20 mouse cellular contexts compared by ENCODE assay signal in the genomic region with DNA sequence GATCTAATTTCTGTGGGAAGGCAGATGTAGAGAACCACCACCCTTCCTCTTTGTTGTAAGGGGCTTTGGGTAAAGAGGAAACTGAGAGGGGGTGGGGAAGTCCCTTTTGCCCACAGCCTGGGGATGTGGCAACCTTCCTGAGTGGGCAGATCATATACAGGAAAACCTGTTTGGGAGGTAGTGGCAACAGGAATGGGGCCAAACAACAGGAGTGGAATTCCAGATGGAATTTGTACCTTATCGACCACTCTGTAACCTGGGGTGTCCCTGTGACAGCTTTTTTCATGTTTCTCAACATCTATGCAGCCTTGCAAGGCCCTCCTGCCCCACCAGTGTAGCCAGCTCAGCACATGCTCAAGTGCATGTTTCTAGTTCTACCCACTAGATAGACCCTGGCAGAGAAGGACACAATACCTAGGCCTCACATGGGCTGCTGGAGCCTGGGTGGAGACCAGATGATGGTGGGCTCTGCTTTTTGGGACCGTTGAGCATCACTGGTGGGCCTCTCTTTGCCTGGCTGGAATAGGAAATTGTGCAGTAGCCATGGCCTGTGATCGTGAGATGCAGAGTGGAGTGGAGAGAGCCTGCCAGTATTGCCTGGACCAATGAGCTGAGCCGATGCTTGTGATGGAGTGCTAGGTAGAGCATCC. TPM values are rescaled to one million over a fixed set of nuclear protein-coding genes. Genes with fewer than 3 reads are reported as not detected.
A peak's percentile ranks its signal among the peaks of the same experiment; 100 is the strongest.
DNase-seq lines count a peak whose midpoint lies in the region; ATAC-seq and TF ChIP-seq lines count a peak whose summit lies in the region.
"Had no signal": no experiment of that assay in that cellular context is flagged by ENCODE, and none has a peak within 500 bp of the region (broad histone marks: within the 10 kb centered on the region; RNA-seq: fewer than 3 reads in every experiment).

No protein-coding gene starts in this region.

- TF ChIP-seq POLR2A in spleen, adult 2 months (IDR thresholded peaks at IDR 0.05; ENCODE audit: low read depth, low read length), result no peak
- TF ChIP-seq POLR2A in bone marrow, adult 2 months (IDR thresholded peaks at IDR 0.05; ENCODE audit: borderline replicate concordance, control insufficient read depth, low read depth, low read length), result no peak

- peak overlapping the region; percentile 23; the same call in 1 of the 2 replicates for H3K27ac ChIP-seq in spleen, adult 2 months (ENCODE audit: insufficient read depth, low read length)
- H3K27ac ChIP-seq in bone marrow, adult 2 months (ENCODE audit: control insufficient read depth, insufficient read depth, low read depth, low read length, poor library complexity), result peak overlapping the region; percentile 30
- H3K27ac ChIP-seq in liver, embryonic 13.5 days, result peak overlapping the region; percentile 19
- H3K27ac ChIP-seq in kidney, embryonic 15.5 days, result no peak overlapping the region
- H3K27ac ChIP-seq in left cerebral cortex, adult 2 months, result no peak overlapping the region
- H3K27ac ChIP-seq: embryonic facial prominence, embryonic 10.5 days; heart, embryonic 10.5 days; hindbrain, embryonic 10.5 days had no signal

- DNase-seq in spleen, adult 2 months (ENCODE audit: low read depth in 1 of 2, low spot score in 2 of 2), result no peak
- no peak for DNase-seq in spleen, adult 12 weeks (ENCODE audit: low spot score)
- DNase-seq in liver, embryonic 13.5 days, result no peak
- no peak for DNase-seq in left cerebral cortex, adult 2 months (ENCODE audit: extremely low spot score in 1 of 2, low spot score in 2 of 2)
- DNase-seq: cerebellum, adult 9-10 months; kidney, adult 8-10 months; right cerebral cortex, postnatal 14 days; thymus, postnatal 4 days had no signal

- no peak overlapping the region for H3K4me3 ChIP-seq in spleen, adult 2 months (ENCODE audit: extremely low read depth, insufficient read depth, insufficient read length)
- no peak overlapping the region for H3K4me3 ChIP-seq in bone marrow, adult 2 months (replicated peaks; ENCODE audit: control insufficient read depth, low read depth, low read length)
- no peak overlapping the region for H3K4me3 ChIP-seq in liver, embryonic 13.5 days (replicated peaks)
- H3K4me3 ChIP-seq in kidney, embryonic 15.5 days (replicated peaks), result no peak overlapping the region
- no peak overlapping the region for H3K4me3 ChIP-seq in left cerebral cortex, adult 2 months
- H3K4me3 ChIP-seq: embryonic facial prominence, embryonic 10.5 days; heart, embryonic 10.5 days; hindbrain, embryonic 10.5 days; myocyte had no signal

- no peak for TF ChIP-seq CTCF in spleen, adult 2 months (IDR thresholded peaks at IDR 0.05; ENCODE audit: extremely low read depth, insufficient read depth, insufficient read length, insufficient replicate concordance)
- TF ChIP-seq CTCF in bone marrow, adult 2 months (IDR thresholded peaks at IDR 0.05; ENCODE audit: control insufficient read depth, insufficient read depth, low read length), result no peak
- no peak for TF ChIP-seq CTCF in left cerebral cortex, adult 2 months (IDR thresholded peaks at IDR 0.05)

- no peak overlapping the region for H3K4me2 ChIP-seq in liver, embryonic 13.5 days
- no peak overlapping the region for H3K4me2 ChIP-seq in kidney, embryonic 15.5 days

- WGBS in spleen, adult 2 months, result 69% methylated on average over 4 of the region's 4 CpGs
- WGBS in bone marrow, adult 2 months, result 47% methylated on average over 4 of the region's 4 CpGs
- 60% methylated on average over 4 of the region's 4 CpGs for WGBS in liver, embryonic 13.5 days (ENCODE audit: insufficient replicate concordance)
- WGBS in kidney, embryonic 15.5 days, result 91% methylated on average over 4 of the region's 4 CpGs

- H3K9ac ChIP-seq in liver, embryonic 13.5 days, result no peak overlapping the region
- no peak overlapping the region for H3K9ac ChIP-seq in kidney, embryonic 15.5 days

- H3K27me3 ChIP-seq in spleen, adult 2 months (ENCODE audit: control insufficient read depth, insufficient read depth, low read length), result no peaks in the 10 kb centered on the region
- no peaks in the 10 kb centered on the region for H3K27me3 ChIP-seq in liver, embryonic 13.5 days
- H3K27me3 ChIP-seq in kidney, embryonic 15.5 days, result no peaks in the 10 kb centered on the region

- peaks cover 29% of the 10 kb centered on the region for H3K36me3 ChIP-seq in spleen, adult 2 months (ENCODE audit: control insufficient read depth, insufficient read depth, low read length)
- peaks cover 33% of the 10 kb centered on the region for H3K36me3 ChIP-seq in liver, embryonic 13.5 days
- H3K36me3 ChIP-seq in kidney, embryonic 15.5 days, result peaks cover 4% of the 10 kb centered on the region; the same call in 1 of the 2 replicates

- intact Hi-C loops in left cerebral cortex, adult 2 months (cut with DNase I), result no loop called here

- H3K4me1 ChIP-seq in spleen, adult 2 months (ENCODE audit: control insufficient read depth, insufficient read depth, insufficient read length), result peaks cover 16% of the 10 kb centered on the region; the same call in 1 of the 2 replicates
- peaks cover 12% of the 10 kb centered on the region; the same call in 1 of the 2 replicates for H3K4me1 ChIP-seq in bone marrow, adult 2 months (ENCODE audit: control insufficient read depth, insufficient read depth, low read length)
- peaks cover 38% of the 10 kb centered on the region for H3K4me1 ChIP-seq in liver, embryonic 13.5 days (replicated peaks)
- peaks cover 1% of the 10 kb centered on the region; the same call in 1 of the 2 replicates for H3K4me1 ChIP-seq in kidney, embryonic 15.5 days
- H3K4me1 ChIP-seq: embryonic facial prominence, embryonic 10.5 days; hindbrain, embryonic 10.5 days had no signal

- H3K9me3 ChIP-seq in liver, embryonic 13.5 days (replicated peaks), result no peaks in the 10 kb centered on the region
- H3K9me3 ChIP-seq in kidney, embryonic 15.5 days (replicated peaks), result no peaks in the 10 kb centered on the region
- H3K9me3 ChIP-seq: embryonic facial prominence, embryonic 10.5 days; heart, embryonic 10.5 days; hindbrain, embryonic 10.5 days had no signal

- ATAC-seq in liver, embryonic 13.5 days (ENCODE audit: low read depth), result peak; percentile 58
- ATAC-seq in neutrophil, adult 5-6 weeks (ENCODE audit: extremely low read depth, insufficient number of reproducible peaks, low FRiP score, poor library complexity, severe bottlenecking), result peak; percentile 40
- no peak for ATAC-seq in kidney, embryonic 15.5 days (replicated peaks; ENCODE audit: low FRiP score)

RNA-seq across cellular contexts. Expression of gene Trim69, which starts 4.3 kb away (rescaled TPM):
- polyA plus RNA-seq in spleen, adult 2 months (2012; rRNA removed), result not detected in 2 replicates
- not detected in 2 replicates for polyA plus RNA-seq in bone marrow, adult 2 months (2011; ENCODE audit: insufficient read depth, insufficient read length, low replicate concordance, missing spikeins)
- polyA plus RNA-seq in liver, embryonic 13.5 days (2015; fragmentation: Nextera tagmentation; extraction: Ambion mirVana), result not detected in 2 replicates
- not detected in 2 replicates for total RNA-seq in neutrophil, adult 5-6 weeks (2017)
- 0.09 TPM in 1 of 2 replicates, not detected in the other for polyA plus RNA-seq in kidney, embryonic 15.5 days (2015; fragmentation: Nextera tagmentation; extraction: Ambion mirVana)
- total RNA-seq in left cerebral cortex, adult 2 months (2021), result not detected
- total RNA-seq: layer of hippocampus, postnatal 10 days had no signal
- polyA plus RNA-seq: brain, embryonic 14.5 days; embryonic facial prominence, embryonic 10.5 days; hindbrain, embryonic 10.5 days; limb, embryonic 11.5 days had no signal

RNA-seq across cellular contexts. Expression of gene B2m, which starts 8.7 kb away (rescaled TPM):
- 1,293 and 1,365 TPM in 2 replicates for polyA plus RNA-seq in spleen, adult 2 months (2012; rRNA removed)
- polyA plus RNA-seq in bone marrow, adult 2 months (2011; ENCODE audit: insufficient read depth, insufficient read length, low replicate concordance, missing spikeins), result 485 and 609 TPM in 2 replicates
- polyA plus RNA-seq in liver, embryonic 13.5 days (2015; fragmentation: Nextera tagmentation; extraction: Ambion mirVana), result 322 and 384 TPM in 2 replicates
- total RNA-seq in neutrophil, adult 5-6 weeks (2017), result 2,529 and 2,921 TPM in 2 replicates
- 234 and 241 TPM in 2 replicates for polyA plus RNA-seq in kidney, embryonic 15.5 days (2015; fragmentation: Nextera tagmentation; extraction: Ambion mirVana)
- total RNA-seq in left cerebral cortex, adult 2 months (2021), result 100 to 1,000 TPM; 108 to 118 TPM

RNA-seq across cellular contexts. Expression of gene Patl2, which starts 29.8 kb away (rescaled TPM):
- polyA plus RNA-seq in spleen, adult 2 months (2012; rRNA removed), result 0.06 and 0.11 TPM in 2 replicates
- polyA plus RNA-seq in bone marrow, adult 2 months (2011; ENCODE audit: insufficient read depth, insufficient read length, low replicate concordance, missing spikeins), result not detected in 2 replicates
- polyA plus RNA-seq in liver, embryonic 13.5 days (2015; fragmentation: Nextera tagmentation; extraction: Ambion mirVana), result 0.06 TPM in 2 replicates
- total RNA-seq in neutrophil, adult 5-6 weeks (2017), result not detected in 2 replicates
- polyA plus RNA-seq in kidney, embryonic 15.5 days (2015; fragmentation: Nextera tagmentation; extraction: Ambion mirVana), result 0.06 TPM in 1 of 2 replicates, not detected in the other
- total RNA-seq in left cerebral cortex, adult 2 months (2021), result not detected
- total RNA-seq: layer of hippocampus, postnatal 10 days; megakaryocyte-erythroid progenitor cell, adult 5-6 weeks had no signal
- polyA plus RNA-seq: brain, embryonic 14.5 days; hindbrain, embryonic 10.5 days; limb, embryonic 11.5 days; stomach, embryonic 16.5 days had no signal

RNA-seq across cellular contexts. Expression of gene Terb2, which starts 29.9 kb away (rescaled TPM):
- not detected in 2 replicates for polyA plus RNA-seq in spleen, adult 2 months (2012; rRNA removed)
- polyA plus RNA-seq in bone marrow, adult 2 months (2011; ENCODE audit: insufficient read depth, insufficient read length, low replicate concordance, missing spikeins), result not detected in 2 replicates
- polyA plus RNA-seq in liver, embryonic 13.5 days (2015; fragmentation: Nextera tagmentation; extraction: Ambion mirVana), result not detected in 2 replicates
- total RNA-seq in neutrophil, adult 5-6 weeks (2017), result not detected in 2 replicates
- not detected in 2 replicates for polyA plus RNA-seq in kidney, embryonic 15.5 days (2015; fragmentation: Nextera tagmentation; extraction: Ambion mirVana)
- not detected for total RNA-seq in left cerebral cortex, adult 2 months (2021)
- total RNA-seq: layer of hippocampus, postnatal 10 days; megakaryocyte-erythroid progenitor cell, adult 5-6 weeks had no signal
- polyA plus RNA-seq: brain, embryonic 14.5 days; embryonic facial prominence, embryonic 10.5 days; heart, embryonic 10.5 days; hindbrain, embryonic 10.5 days; limb, embryonic 11.5 days; myocyte; stomach, embryonic 16.5 days had no signal

RNA-seq across cellular contexts. Expression of gene Spg11, which starts 38.0 kb away (rescaled TPM):
- 7.1 and 8.5 TPM in 2 replicates for polyA plus RNA-seq in spleen, adult 2 months (2012; rRNA removed)
- polyA plus RNA-seq in bone marrow, adult 2 months (2011; ENCODE audit: insufficient read depth, insufficient read length, low replicate concordance, missing spikeins), result 1.7 and 6.3 TPM in 2 replicates
- polyA plus RNA-seq in liver, embryonic 13.5 days (2015; fragmentation: Nextera tagmentation; extraction: Ambion mirVana), result 3.5 and 3.6 TPM in 2 replicates
- 26.4 and 30.3 TPM in 2 replicates for total RNA-seq in neutrophil, adult 5-6 weeks (2017)
- 9.1 and 9.8 TPM in 2 replicates for polyA plus RNA-seq in kidney, embryonic 15.5 days (2015; fragmentation: Nextera tagmentation; extraction: Ambion mirVana)
- 10 to 100 TPM; 15.5 to 16.2 TPM for total RNA-seq in left cerebral cortex, adult 2 months (2021)

Comparison
In these comparisons a context has a peak if more than half of its experiments do, and no peak if none do; other contexts are left out.
1. H3K27ac ChIP-seq: peak in spleen, adult 2 months (single experiment), bone marrow, adult 2 months (single experiment) and liver, embryonic 13.5 days (single experiment); none in kidney, embryonic 15.5 days (single experiment) and left cerebral cortex, adult 2 months (single experiment).